Mouse (Mus musculus) neutrophil, adult 5-6 weeks (primary cell): ENCODE measurements around the gene Inpp5e. TPM values are rescaled to one million over a fixed set of nuclear protein-coding genes. Genes with fewer than 3 reads are reported as not detected.
A peak's percentile ranks its signal among the peaks of the same experiment; 100 is the strongest.

Experiments used
- ATAC-seq: fragments of 151-379, 151-347 bp; 2 replicates; pipeline ENCODE4 v1.8.0; 2017; ENCODE audit warnings: mild to moderate bottlenecking, moderate TSS enrichment; ENCODE audit not compliant: insufficient number of reproducible peaks, poor library complexity, low FRiP score, severe bottlenecking; ENCODE audit errors: extremely low read depth
- total RNA-seq: library from RNA; stranded (forward); fragments of 200-1000 nt; gene quantifications from 2 replicates; pipeline ENCODE4 v1.2.3, GENCODE M21; 2017

The Inpp5e gene
- 17.1 and 18.5 TPM in 2 replicates for total RNA-seq

GRCm38 (mm10) chr2:26408515-26409356 lies at the start of gene Inpp5e:
Inpp5e (minus strand) TSS chr2:26409203.
- ATAC-seq, result peak; percentile 89

- no peak for ATAC-seq
Measured at GRCm38 (mm10) chr2:26458402-26459124, 49.6 kb upstream of the Inpp5e start.

GRCm38 (mm10) chr2:26449121-26450060 lies 40.4 kb upstream of the Inpp5e start:
- ATAC-seq, result peak; percentile 13; the same call in 1 of the 2 replicates

DNA sequence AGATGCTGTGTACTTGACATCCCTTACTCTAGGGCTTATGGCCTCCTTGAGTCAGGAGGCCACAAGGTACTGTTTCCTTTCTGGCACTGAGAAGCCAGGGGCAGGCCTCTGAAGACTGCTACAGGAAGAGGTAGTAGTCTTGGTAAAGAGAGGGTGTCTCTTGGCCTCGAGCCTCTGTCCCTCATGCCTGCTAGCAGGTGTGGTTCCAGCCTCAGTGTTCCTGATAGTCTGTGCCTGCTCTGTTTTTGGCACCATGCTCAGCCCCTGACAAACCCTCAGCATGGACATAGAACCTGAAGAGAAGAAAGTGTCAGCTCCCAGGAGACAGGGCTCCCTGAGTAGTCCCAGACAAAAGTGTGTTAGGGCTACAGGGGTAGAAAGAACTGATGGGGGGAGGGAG lies 38.4 kb upstream of the Inpp5e start:
- ATAC-seq, result no peak

- ATAC-seq, result no peak
Measured at GRCm38 (mm10) chr2:26446671-26447070, 37.7 kb upstream of the Inpp5e start.

- peak; percentile 45 for ATAC-seq
Measured at GRCm38 (mm10) chr2:26445666-26446445, 36.9 kb upstream of the Inpp5e start.

GRCm38 (mm10) chr2:26444946-26445665 lies 36.1 kb upstream of the Inpp5e start, which contains the start of gene Sec16a:
Sec16a (minus strand) TSS chr2:26445216.
- ATAC-seq, result peak; percentile 81

DNA sequence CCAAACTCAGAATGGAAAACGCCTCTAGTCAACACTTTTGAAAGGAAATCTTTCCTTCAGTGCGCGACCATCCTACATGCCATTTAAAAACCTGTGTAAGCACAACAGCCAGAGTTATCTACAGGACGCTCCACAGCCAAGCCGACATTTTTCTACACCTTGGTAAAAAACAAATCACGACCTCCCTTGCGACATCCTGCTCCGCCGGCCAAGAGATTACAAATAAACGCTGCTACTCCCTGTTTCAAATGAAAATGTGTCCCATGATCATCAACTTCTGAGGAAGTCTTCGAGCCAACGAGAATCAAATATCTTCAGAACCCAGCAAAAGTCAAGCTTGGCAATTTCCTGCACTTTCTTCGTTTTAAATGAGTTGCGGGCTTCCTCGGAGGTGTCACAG lies 35.4 kb upstream of the Inpp5e start:
- ATAC-seq, result no peak

DNA sequence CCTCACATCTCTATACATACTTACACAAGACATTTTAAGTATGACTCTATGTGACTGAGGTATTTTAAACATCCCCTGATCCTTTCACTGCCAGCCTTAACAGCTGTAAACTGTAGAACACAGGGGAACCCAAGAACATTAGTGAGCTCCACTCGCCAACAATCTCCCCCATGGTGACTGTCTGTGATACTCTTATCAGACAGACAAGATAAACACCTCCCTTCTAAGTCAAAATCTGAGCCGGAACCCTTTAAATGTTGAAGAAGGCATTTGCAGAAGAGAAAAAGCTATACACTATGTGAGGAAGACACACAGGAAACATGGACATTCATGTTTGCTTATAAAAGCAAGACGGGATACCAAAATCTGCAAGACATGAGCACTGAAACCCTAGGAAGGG lies 34.9 kb upstream of the Inpp5e start:
- no peak for ATAC-seq

- no peak for ATAC-seq
Measured at GRCm38 (mm10) chr2:26442843-26443242, 33.8 kb upstream of the Inpp5e start.

DNA sequence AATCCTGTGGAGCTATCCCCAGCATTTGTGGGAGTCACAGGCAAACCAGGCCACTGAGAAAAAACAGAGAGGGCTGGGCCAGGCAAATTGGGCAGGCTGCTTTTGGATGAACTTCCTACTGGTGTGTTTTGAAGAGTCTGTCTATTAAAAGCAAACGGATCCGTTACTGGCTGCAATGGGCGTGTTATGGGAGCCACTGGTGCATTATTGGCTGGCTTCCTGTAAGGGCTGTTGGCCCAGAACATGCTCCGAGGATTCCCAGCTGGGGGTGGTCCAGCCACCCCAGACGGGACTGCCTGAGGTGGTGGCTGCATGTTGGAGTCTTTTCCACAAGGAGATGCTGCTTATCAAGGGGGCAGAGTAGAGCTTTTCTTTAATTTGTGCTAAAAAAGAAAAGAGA lies 32.7 kb upstream of the Inpp5e start:
- no peak for ATAC-seq

DNA sequence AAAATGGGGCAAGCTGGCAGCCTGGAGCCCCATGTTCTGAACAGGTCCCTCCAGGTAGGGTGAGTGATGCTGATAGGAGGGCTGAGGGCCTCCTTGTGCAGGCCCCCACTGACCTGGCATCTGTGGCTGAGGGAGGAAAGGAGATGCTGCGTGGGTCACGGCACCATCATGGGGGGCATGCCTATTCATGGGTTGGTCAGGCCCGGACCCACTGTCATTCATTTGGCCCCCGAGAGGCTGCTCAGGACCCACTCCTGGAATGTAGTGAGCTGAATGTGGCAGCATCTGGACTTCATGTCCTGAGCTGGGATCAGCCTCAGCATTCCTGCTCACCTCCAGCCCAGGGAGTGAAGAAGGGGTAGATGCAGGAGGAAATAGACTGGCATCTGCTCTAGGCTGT lies 32.3 kb upstream of the Inpp5e start:
- no peak for ATAC-seq

DNA sequence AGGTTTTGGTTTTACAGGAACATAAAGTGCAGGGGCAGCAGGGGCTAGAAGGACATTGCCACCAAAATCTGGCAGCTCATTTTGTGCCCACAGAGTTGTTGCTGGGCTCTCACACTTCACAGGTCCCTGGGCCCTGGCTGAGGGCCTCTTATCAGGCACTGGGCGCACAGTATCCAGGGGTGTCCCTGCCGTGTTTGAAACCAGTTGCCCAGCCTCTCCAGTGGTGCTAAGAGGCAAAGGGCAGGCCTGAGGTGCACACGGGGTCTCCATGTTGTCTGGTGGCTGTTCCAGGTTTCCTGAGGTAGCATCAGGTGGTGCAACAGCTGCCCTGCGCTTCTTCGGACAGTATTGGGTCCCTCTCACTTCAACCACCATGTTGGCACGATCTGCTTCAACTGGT lies 30.7 kb upstream of the Inpp5e start:
- ATAC-seq, result no peak

- ATAC-seq, result no peak
Measured at GRCm38 (mm10) chr2:26438373-26438772, 29.4 kb upstream of the Inpp5e start.

DNA sequence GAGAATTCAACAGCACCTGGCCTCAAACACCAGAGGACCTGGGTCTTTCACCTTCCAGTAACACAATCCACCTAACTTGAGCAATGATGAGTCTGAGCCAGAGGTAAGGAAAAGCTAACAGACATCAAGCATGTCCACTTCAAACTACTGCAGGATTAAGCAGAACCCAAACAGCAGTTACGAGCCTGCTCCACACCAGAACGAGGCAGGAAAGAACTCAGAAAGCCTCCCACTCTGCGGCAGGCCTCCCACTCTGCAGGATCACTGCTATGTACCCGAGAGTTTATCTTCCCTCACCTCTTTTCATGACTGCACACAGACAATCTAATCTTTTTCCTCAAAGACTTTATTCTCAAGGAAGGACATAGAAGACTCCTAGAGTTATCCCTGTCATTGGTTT lies 28.2 kb upstream of the Inpp5e start:
- no peak for ATAC-seq

- no peak for ATAC-seq
Measured at GRCm38 (mm10) chr2:26434791-26435572, 26.0 kb upstream of the Inpp5e start.

DNA sequence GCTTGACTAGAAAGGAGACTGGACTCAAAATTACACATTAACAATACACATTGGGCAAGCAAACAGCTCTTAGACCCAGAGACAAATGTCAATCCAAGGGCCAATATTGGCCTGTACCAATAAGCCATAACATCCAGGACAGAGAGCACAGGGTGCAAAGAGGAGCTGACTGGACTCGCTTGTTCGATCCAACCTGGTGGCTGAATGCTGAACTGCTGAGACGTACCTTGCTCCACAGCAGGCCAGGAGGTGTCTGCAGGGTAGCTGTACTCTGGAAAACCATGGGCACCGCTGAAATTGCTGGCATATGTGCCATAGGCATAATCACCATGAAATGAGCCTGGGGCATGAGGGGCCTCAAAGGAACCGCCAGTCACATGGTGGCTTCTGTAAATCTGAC lies 20.8 kb upstream of the Inpp5e start:
- ATAC-seq, result no peak
